Mouse (Mus musculus): ENCODE results near the gene Usp6nl. TPM values are rescaled to one million over a fixed set of nuclear protein-coding genes. Genes with fewer than 3 reads are reported as not detected.

The Usp6nl gene
- total and polyA plus RNA-seq, 3 experiments, result 8.9 to 67.1 (median 24.8) TPM

- Histone ChIP-seq H3K36me3 (ENCODE audit: control insufficient read depth in 1 of 2, insufficient read depth in 2 of 2, low read length in 2 of 2) (peaks cover 0 to 29% of the 10 kb centered on the region in 2 experiments; a peak in 2 of 4 replicates), H3K9ac (ENCODE audit: control insufficient read depth, low read depth, low read length, poor library complexity, severe bottlenecking) (no peak overlapping the region), H3K4me1 (ENCODE audit: control insufficient read depth in 1 of 2, insufficient read depth in 2 of 2, low read length in 2 of 2) (peaks cover 16 to 30% of the 10 kb centered on the region in 2 experiments), H3K27ac (ENCODE audit: control insufficient read depth, low read depth, low read length) (no peak overlapping the region), H3K4me3 (ENCODE audit: control insufficient read depth in 1 of 2, insufficient read depth in 1 of 2, low read depth in 2 of 2, low read length in 2 of 2) (no peak overlapping the region), H3K27me3 (ENCODE audit: control insufficient read depth in 1 of 2, insufficient read depth in 2 of 2, low read length in 2 of 2) (no peaks in the 10 kb centered on the region), H3K79me2 (ENCODE audit: control insufficient read depth, insufficient read depth, low read length, poor library complexity) (peaks cover 55% of the 10 kb centered on the region), H3K9me3 (replicated peaks; ENCODE audit: insufficient read depth, low read length) (no peaks in the 10 kb centered on the region)
- no peak for DNase-seq (ENCODE audit: low read depth, low spot score)
- TF ChIP-seq POLR2AphosphoS5 (IDR thresholded peaks at IDR 0.05; ENCODE audit: borderline replicate concordance, low read depth, low read length) (no peak), UBTF (IDR thresholded peaks at IDR 0.05; ENCODE audit: borderline replicate concordance, insufficient read depth, low read depth, low read length) (no peak), JUND (IDR thresholded peaks at IDR 0.05; ENCODE audit: low read depth, low read length) (no peak), POLR2A (IDR thresholded peaks at IDR 0.05; ENCODE audit: control insufficient read depth in 1 of 2, insufficient read depth in 1 of 2, low read depth in 1 of 2, low read length in 2 of 2, poor library complexity in 1 of 2) (no peak), KAT2A (conservative IDR thresholded peaks at IDR 0.05; ENCODE audit: low read depth, low read length) (no peak), NELFE (IDR thresholded peaks at IDR 0.05; ENCODE audit: low read depth, low read length) (no peak), ZKSCAN1 (IDR thresholded peaks at IDR 0.05; ENCODE audit: low read depth, low read length) (no peak), MEF2A (IDR thresholded peaks at IDR 0.05; ENCODE audit: extremely low read depth, insufficient replicate concordance, low read depth, low read length, poor library complexity, severe bottlenecking) (no peak), SIN3A (IDR thresholded peaks at IDR 0.05; ENCODE audit: low read length) (no peak), TCF12 (IDR thresholded peaks at IDR 0.05; ENCODE audit: low read depth, low read length) (no peak)
Measured at GRCm38 (mm10) chr2:6363922-6364321, 41.5 kb downstream of the Usp6nl start.

GRCm38 (mm10) chr2:6366521-6366928, 44.1 kb downstream of the Usp6nl start:
- peaks cover 16 to 28% of the 10 kb centered on the region in 2 experiments for H3K4me1 ChIP-seq (ENCODE audit: control insufficient read depth in 1 of 2, insufficient read depth in 2 of 2, low read length in 2 of 2)
- H3K27ac ChIP-seq (ENCODE audit: control insufficient read depth, low read depth, low read length), result peak overlapping the region; percentile 64
- H3K27me3 ChIP-seq (ENCODE audit: control insufficient read depth in 1 of 2, insufficient read depth in 2 of 2, low read length in 2 of 2), result no peaks in the 10 kb centered on the region
- H3K9me3 ChIP-seq (replicated peaks; ENCODE audit: insufficient read depth, low read length), result no peaks in the 10 kb centered on the region
- peaks cover 0 to 27% of the 10 kb centered on the region in 2 experiments; a peak in 2 of 4 replicates for H3K36me3 ChIP-seq (ENCODE audit: control insufficient read depth in 1 of 2, insufficient read depth in 2 of 2, low read length in 2 of 2)
- peaks cover 48% of the 10 kb centered on the region for H3K79me2 ChIP-seq (ENCODE audit: control insufficient read depth, insufficient read depth, low read length, poor library complexity)
- H3K9ac ChIP-seq (ENCODE audit: control insufficient read depth, low read depth, low read length, poor library complexity, severe bottlenecking), result peak overlapping the region; percentile 25
- peak; percentile 85 for DNase-seq (ENCODE audit: low read depth, low spot score)
- TF ChIP-seq SIN3A (IDR thresholded peaks at IDR 0.05; ENCODE audit: low read length), result peak; percentile 62
- TF ChIP-seq CTCF (IDR thresholded peaks at IDR 0.05 in 2 of 3, conservative IDR thresholded peaks at IDR 0.05 in 1 of 3; ENCODE audit: control insufficient read depth in 1 of 3, insufficient read depth in 1 of 3, low read depth in 2 of 3, low read length in 3 of 3, poor library complexity in 1 of 3, severe bottlenecking in 1 of 3), result no peak
- TF ChIP-seq MYC (IDR thresholded peaks at IDR 0.05; ENCODE audit: low read depth, low read length), result peak; percentile 73
- no peak for TF ChIP-seq ZC3H11A (IDR thresholded peaks at IDR 0.05; ENCODE audit: low read depth, low read length)
- no peak for TF ChIP-seq NRF1 (IDR thresholded peaks at IDR 0.05; ENCODE audit: insufficient read depth, low read depth, low read length, poor library complexity, severe bottlenecking)
- peak; percentile 72 for TF ChIP-seq TCF12 (IDR thresholded peaks at IDR 0.05; ENCODE audit: low read depth, low read length)
- 0 out of 2 replicates have a peak, but pooled peaks have one; percentile 10 for TF ChIP-seq RCOR1 (IDR thresholded peaks at IDR 0.05; ENCODE audit: low read depth, low read length)
- TF ChIP-seq GATA1 (IDR thresholded peaks at IDR 0.05; ENCODE audit: low read depth, low read length), result peak; percentile 61
- TF ChIP-seq JUND (IDR thresholded peaks at IDR 0.05; ENCODE audit: low read depth, low read length), result peak; percentile 92
- TF ChIP-seq MAX (IDR thresholded peaks at IDR 0.05; ENCODE audit: low read length), result peak; percentile 85
- TF ChIP-seq UBTF (IDR thresholded peaks at IDR 0.05; ENCODE audit: borderline replicate concordance, insufficient read depth, low read depth, low read length), result 0 out of 2 replicates have a peak, but pooled peaks have one; percentile 19
- peak; percentile 61; the same call in 1 of the 2 replicates for TF ChIP-seq USF1 (IDR thresholded peaks at IDR 0.05; ENCODE audit: low read depth, low read length)
- no peak for TF ChIP-seq SMC3 (IDR thresholded peaks at IDR 0.05; ENCODE audit: low read depth, low read length)
- peak; percentile 58 to 62; a peak in 3 of 4 replicates for TF ChIP-seq EP300 (IDR thresholded peaks at IDR 0.05; ENCODE audit: low read depth in 1 of 2, low read length in 2 of 2)
- TF ChIP-seq TAL1 (IDR thresholded peaks at IDR 0.05; ENCODE audit: low read length), result peak; percentile 78
- peak; percentile 91 for TF ChIP-seq MXI1 (IDR thresholded peaks at IDR 0.05; ENCODE audit: low read depth, low read length)
- TF ChIP-seq ETS1 (IDR thresholded peaks at IDR 0.05; ENCODE audit: low read depth, low read length), result peak; percentile 75
- H3K4me3 ChIP-seq (ENCODE audit: control insufficient read depth in 1 of 2, insufficient read depth in 1 of 2, low read depth in 2 of 2, low read length in 2 of 2), result peak overlapping the region in 1 of 2 experiments; percentile 40; a peak in 2 of 4 replicates
